Mouse (Mus musculus): ENCODE results near the gene Rdh16f2.

DNA sequence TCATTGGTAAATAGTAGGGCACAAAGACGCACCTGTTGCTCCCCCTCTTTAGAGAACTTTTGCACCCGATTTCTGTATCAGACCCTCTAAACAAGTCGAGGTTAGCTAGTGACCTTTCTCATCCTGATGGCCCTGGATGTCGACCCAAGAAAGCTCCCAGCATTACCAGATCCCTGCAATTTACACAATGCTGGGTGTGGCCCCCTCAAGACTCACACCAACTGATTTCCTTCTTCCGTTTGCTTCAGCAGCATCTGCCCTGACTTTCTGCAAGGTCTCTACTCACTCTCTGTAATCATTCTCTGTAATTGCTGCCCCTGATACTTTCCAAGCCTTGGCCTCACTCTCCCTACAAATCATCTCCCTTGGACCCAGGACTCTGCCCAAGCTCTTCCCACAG is 30.4 kb downstream of the Rdh16f2 start:
- TF ChIP-seq CTCF (IDR thresholded peaks at IDR 0.05; ENCODE audit: insufficient read depth, low read depth, low read length) (no peak), POLR2A (IDR thresholded peaks at IDR 0.05; ENCODE audit: insufficient read depth, low read depth, low read length) (no peak)
